Mouse (Mus musculus) intestine, postnatal 0 days (tissue): ENCODE data around the gene Hltf. TPM values are rescaled to one million over a fixed set of nuclear protein-coding genes. Genes with fewer than 3 reads are reported as not detected.

Source experiments
- ATAC-seq: fragments of 200-750 bp; cut with Nextera tagmentation; 2 replicates; pipeline ENCODE4 v1.8.0; 2017; ENCODE audit warnings: mild to moderate bottlenecking, moderate TSS enrichment, moderate library complexity
- H3K27ac ChIP-seq: fragments of 300-500 bp; sonication (generic); 2 replicates; pipeline ENCODE4 v1.5.1; 2014; ENCODE audit warnings: mild to moderate bottlenecking, low read depth, low read length, moderate library complexity
- H3K27me3 ChIP-seq: fragments of 300-500 bp; sonication (generic); replicated peaks from 2 replicates; pipeline ENCODE4 v1.6.1; 2014; ENCODE audit warnings: low read length, mixed read lengths; ENCODE audit not compliant: control insufficient read depth, insufficient read depth
- H3K36me3 ChIP-seq: fragments of 300-500 bp; sonication (generic); 2 replicates; pipeline ENCODE4 v1.6.1; 2014; ENCODE audit warnings: mild to moderate bottlenecking, moderate library complexity; ENCODE audit not compliant: control insufficient read depth, insufficient read depth
- H3K4me1 ChIP-seq: fragments of 300-500 bp; sonication (generic); replicated peaks from 2 replicates; pipeline ENCODE4 v1.6.1; 2014; ENCODE audit warnings: antibody characterized with exemption, low read length, mixed read lengths; ENCODE audit not compliant: control insufficient read depth, insufficient read depth
- H3K4me2 ChIP-seq: fragments of 300-500 bp; sonication (generic); replicated peaks from 2 replicates; pipeline ENCODE4 v1.6.1; 2014; ENCODE audit warnings: low read depth, mild to moderate bottlenecking, moderate library complexity
- H3K4me3 ChIP-seq: fragments of 300-500 bp; sonication (generic); 2 replicates; pipeline ENCODE4 v1.5.1; 2014; ENCODE audit warnings: low read depth, low read length
- H3K9ac ChIP-seq: fragments of 300-500 bp; sonication (generic); 2 replicates; pipeline ENCODE4 v1.6.1; 2014; ENCODE audit warnings: mild to moderate bottlenecking, low read depth, low read length
- H3K9me3 ChIP-seq: fragments of 300-500 bp; sonication (generic); 2 replicates; pipeline ENCODE4 v1.6.1; 2016; ENCODE audit warnings: mixed run types; ENCODE audit not compliant: control insufficient read depth
- CTCF ChIP-seq: sonication (generic); IDR thresholded peaks from 2 replicates; pipeline ENCODE4 v1.5.1; 2016; ENCODE audit warnings: low read depth, mild to moderate bottlenecking, control low read depth, antibody characterized with exemption, moderate library complexity
- WGBS: fragments of 180-500 bp; shearing (Covaris S2); extraction: QIAGEN DNeasy Blood & Tissue Kit; methylation state at CpG from one replicate; pipeline ENCODE4 v1.1.7; 2014; 5-methylcytosine and 5-hydroxymethylcytosine counted together
- polyA plus RNA-seq: library from polyadenylated mRNA; unstranded; fragments of >200 nt; fragmentation: Nextera tagmentation; extraction: Ambion mirVana; gene quantifications from 2 replicates; pipeline ENCODE4 v1.2.1, GENCODE M21; 2015

Gene Hltf
- polyA plus RNA-seq, 1 experiment from 2014 or later = 11.1 TPM

DNA sequence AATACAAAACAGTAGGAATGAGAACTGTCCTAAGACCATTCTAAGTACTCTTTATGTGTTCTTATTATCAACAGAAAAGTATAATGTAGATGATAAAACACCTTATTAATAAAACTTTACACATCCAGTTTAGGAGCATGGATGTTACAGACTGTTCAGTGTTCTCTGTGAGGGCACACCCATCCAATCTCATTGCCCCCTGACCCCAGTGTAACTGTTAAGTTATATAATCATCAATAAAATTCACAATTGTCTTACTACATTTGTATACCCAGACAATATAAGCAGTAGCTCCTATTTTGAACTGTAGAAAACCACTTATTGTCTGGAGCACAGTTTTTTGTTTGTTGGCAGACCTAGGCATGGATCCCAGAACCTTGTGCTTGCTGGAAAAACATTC, 83.6 kb downstream of the Hltf start:
- peak; percentile 74 for ATAC-seq
- H3K9me3 ChIP-seq = no peaks in the 10 kb centered on the region
- H3K27ac ChIP-seq = peak overlapping the region; percentile 30
- TF ChIP-seq CTCF = no peak
- H3K36me3 ChIP-seq = peaks cover 7% of the 10 kb centered on the region
- H3K4me1 ChIP-seq = no peaks in the 10 kb centered on the region
- H3K4me3 ChIP-seq = no peak overlapping the region
- H3K9ac ChIP-seq = no peak overlapping the region
- no peaks in the 10 kb centered on the region for H3K27me3 ChIP-seq
- no peak overlapping the region for H3K4me2 ChIP-seq

DNA sequence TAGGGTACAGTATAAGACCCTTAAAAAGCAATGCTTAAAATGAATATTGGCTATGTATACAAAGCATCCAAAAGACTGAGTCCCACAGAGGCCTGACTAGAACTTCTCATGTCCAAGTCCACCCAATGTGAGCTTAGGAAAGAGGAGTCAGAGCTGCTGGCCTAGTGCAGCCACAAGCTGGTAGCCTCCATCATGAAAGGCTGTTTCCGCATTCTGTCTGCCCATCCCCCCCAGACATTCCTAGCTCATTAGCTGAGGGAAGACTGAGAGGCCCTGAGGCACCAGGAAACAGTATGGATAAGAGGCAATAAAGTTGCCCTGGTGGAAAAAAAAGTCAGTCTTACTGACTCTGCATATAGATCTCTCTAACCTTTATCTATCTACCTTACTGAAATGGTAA, 84.1 kb downstream of the Hltf start:
- H3K9me3 ChIP-seq = no peaks in the 10 kb centered on the region
- H3K27ac ChIP-seq = peak overlapping the region; percentile 30
- H3K4me1 ChIP-seq = no peaks in the 10 kb centered on the region
- 29% methylated on average over 1 of the region's 1 CpGs for WGBS
- no peak overlapping the region for H3K4me3 ChIP-seq
- H3K27me3 ChIP-seq = no peaks in the 10 kb centered on the region
- H3K4me2 ChIP-seq = no peak overlapping the region
- no peak for TF ChIP-seq CTCF
- peak; percentile 98 for ATAC-seq
- H3K36me3 ChIP-seq = peaks cover 4% of the 10 kb centered on the region; the same call in 1 of the 2 replicates
- no peak overlapping the region for H3K9ac ChIP-seq

DNA sequence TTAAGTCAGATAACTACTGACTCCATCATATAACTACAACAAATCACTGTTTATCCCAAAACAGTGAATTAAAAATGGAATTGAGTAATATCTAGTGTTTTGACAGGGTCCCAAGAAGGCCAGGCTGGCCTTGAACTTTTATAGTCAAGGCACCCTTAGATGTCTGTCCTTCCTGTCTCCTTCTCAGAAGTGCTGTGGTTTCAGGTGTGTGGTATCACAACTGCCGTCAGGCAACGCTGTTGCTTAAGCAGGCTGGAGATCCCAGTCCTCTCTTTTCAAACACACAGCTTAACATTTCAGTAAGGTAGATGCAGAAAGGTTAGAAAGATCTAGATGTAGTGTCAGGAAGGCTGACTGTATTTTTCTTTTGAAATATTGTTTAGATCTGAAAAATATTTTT, 84.5 kb downstream of the Hltf start:
- no peaks in the 10 kb centered on the region for H3K9me3 ChIP-seq
- peak; percentile 33; the same call in 1 of the 2 replicates for ATAC-seq
- H3K27ac ChIP-seq = peak overlapping the region; percentile 68
- TF ChIP-seq CTCF = no peak
- no peak overlapping the region for H3K9ac ChIP-seq
- H3K4me2 ChIP-seq = no peak overlapping the region
- no peak overlapping the region for H3K4me3 ChIP-seq
- no peaks in the 10 kb centered on the region for H3K27me3 ChIP-seq
- no peaks in the 10 kb centered on the region for H3K4me1 ChIP-seq
- 50% methylated on average over 2 of the region's 2 CpGs for WGBS
- H3K36me3 ChIP-seq = peaks cover 4% of the 10 kb centered on the region; the same call in 1 of the 2 replicates

DNA sequence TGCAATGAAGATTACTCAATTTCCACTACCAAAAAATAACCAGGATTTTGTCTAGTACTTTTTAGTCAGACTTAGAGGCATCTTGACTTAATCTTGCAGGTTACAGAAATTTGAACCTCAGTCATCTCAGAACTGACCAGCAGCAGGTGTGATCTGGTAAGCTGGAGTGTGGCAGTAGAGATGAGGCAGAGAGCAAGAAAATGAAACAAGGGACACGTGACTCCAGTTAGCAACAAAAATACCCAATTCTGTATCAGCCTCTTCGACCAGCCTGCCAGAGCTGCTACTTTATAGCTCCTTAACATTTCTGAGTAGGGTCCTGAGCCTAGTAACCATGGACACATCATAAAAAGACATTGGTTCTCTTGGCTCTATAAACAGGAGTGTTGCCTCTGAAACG, 85.0 kb downstream of the Hltf start:
- no peak overlapping the region for H3K4me3 ChIP-seq
- no peak for ATAC-seq
- WGBS = 67% methylated on average over 3 of the region's 3 CpGs

DNA sequence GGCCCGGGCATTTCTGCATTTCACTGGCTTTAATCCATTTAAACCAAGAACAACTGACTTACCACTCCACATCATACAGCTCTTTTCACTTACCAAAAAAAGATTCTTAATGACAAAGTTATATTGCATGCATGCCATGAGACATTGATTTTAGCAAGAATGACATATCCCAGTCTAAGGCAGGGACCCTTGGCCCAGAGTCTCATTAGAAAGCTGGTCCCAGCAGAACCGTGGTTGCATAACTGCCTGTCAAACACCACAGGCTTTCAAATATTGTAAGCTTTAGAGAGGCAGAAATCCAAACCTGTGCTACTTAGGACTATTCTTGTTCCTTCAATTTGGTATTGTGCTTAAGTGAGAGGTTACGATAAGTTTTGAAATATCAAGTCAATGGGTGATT, 86.1 kb downstream of the Hltf start:
- ATAC-seq = no peak
- Histone ChIP-seq H3K4me3 (no peak overlapping the region), H3K36me3 (peaks cover 14% of the 10 kb centered on the region), H3K27me3 (no peaks in the 10 kb centered on the region), H3K27ac (no peak overlapping the region), H3K9ac (no peak overlapping the region), H3K4me2 (no peak overlapping the region), H3K9me3 (no peaks in the 10 kb centered on the region), H3K4me1 (no peaks in the 10 kb centered on the region)
- no peak for TF ChIP-seq CTCF
- WGBS = 85% methylated on average over 3 of the region's 3 CpGs

More for the DNA sequence above, 85.0 kb downstream of the Hltf start:
- TF ChIP-seq CTCF = no peak
- Histone ChIP-seq H3K36me3 (peaks cover 6% of the 10 kb centered on the region; the same call in 1 of the 2 replicates), H3K4me1 (no peaks in the 10 kb centered on the region), H3K27ac (no peak overlapping the region), H3K4me2 (no peak overlapping the region), H3K9me3 (no peaks in the 10 kb centered on the region), H3K9ac (no peak overlapping the region), H3K27me3 (no peaks in the 10 kb centered on the region)

DNA sequence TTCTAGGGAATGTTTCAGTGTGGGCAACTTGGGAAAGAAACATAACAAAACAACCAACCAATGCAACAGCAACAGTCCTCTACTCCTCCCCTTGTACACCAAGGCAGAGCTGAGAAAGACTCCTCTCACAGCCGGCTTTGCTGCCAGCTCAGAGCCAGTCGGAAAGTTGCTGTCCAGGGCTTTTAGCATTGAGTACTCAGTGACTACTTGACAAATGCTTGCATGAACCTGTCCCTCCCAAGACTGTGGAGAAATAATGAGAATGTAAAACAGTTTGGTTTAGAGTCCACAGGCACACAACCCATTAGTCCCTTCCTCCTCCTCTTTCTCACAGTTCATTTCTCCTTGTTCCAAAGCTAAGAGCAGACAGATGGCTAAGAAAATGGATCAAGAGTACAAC, 86.8 kb downstream of the Hltf start:
- no peaks in the 10 kb centered on the region for H3K9me3 ChIP-seq
- H3K27me3 ChIP-seq = no peaks in the 10 kb centered on the region
- H3K4me3 ChIP-seq = no peak overlapping the region
- no peak overlapping the region for H3K27ac ChIP-seq
- H3K36me3 ChIP-seq = peaks cover 15% of the 10 kb centered on the region
- no peak for ATAC-seq
- H3K4me1 ChIP-seq = no peaks in the 10 kb centered on the region
- TF ChIP-seq CTCF = no peak
- no peak overlapping the region for H3K4me2 ChIP-seq
- 52% methylated on average over 2 of the region's 2 CpGs for WGBS
- no peak overlapping the region for H3K9ac ChIP-seq

DNA sequence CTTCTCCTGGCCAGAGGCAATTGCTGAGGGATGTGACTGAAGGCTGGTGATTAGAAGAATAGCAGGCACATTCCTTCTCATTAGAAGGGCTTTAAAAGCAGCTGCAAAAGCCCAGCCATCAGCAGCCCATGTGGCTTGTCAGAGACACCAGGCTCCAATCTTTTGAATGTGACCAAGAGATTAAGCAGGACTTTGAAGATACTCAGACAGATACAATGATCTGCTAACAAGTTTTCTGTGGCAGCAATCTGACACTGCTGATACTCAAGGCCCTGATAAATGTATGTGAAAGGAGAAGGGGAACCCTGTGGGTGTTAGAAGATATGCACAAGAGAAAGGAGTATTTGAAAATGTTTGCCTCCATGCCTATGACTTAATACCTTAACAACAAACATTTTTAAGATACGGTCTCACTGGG, 88.1 kb downstream of the Hltf start:
- no peaks in the 10 kb centered on the region for H3K27me3 ChIP-seq
- H3K9me3 ChIP-seq = no peaks in the 10 kb centered on the region
- no peak for ATAC-seq
- H3K36me3 ChIP-seq = peaks cover 26% of the 10 kb centered on the region
- TF ChIP-seq CTCF = no peak
- H3K27ac ChIP-seq = no peak overlapping the region
- H3K4me1 ChIP-seq = no peaks in the 10 kb centered on the region
- 71% methylated on average over 1 of the region's 1 CpGs for WGBS
- no peak overlapping the region for H3K9ac ChIP-seq
- H3K4me3 ChIP-seq = no peak overlapping the region
- no peak overlapping the region for H3K4me2 ChIP-seq
